Mouse (Mus musculus) megakaryocyte progenitor cell, adult 5-6 weeks (primary cell): ENCODE measurements around the gene Pdss2. TPM values are rescaled to one million over a fixed set of nuclear protein-coding genes. Genes with fewer than 3 reads are reported as not detected.
A peak's percentile ranks its signal among the peaks of the same experiment; 100 is the strongest.

Experiments
- ATAC-seq: replicated peaks from 2 replicates; pipeline ENCODE4 v1.8.0; 2016; ENCODE audit warnings: mild to moderate bottlenecking, moderate TSS enrichment, inconsistent platforms; ENCODE audit not compliant: poor library complexity
- total RNA-seq, 2 experiments: library from RNA; stranded (forward) in 1 of 2; stranded (reverse) in 1 of 2; fragments of 157-497, 149-512 nt in 1 of 2; fragments of 200-1000 nt in 1 of 2; gene quantifications; 2 replicates each; pipeline versions ENCODE4 v1.2.3 to v1.2.4; 2015 to 2017

Pdss2 gene
- total RNA-seq, 2 experiments from 2014 or later: 10.3 to 23.7 TPM

DNA sequence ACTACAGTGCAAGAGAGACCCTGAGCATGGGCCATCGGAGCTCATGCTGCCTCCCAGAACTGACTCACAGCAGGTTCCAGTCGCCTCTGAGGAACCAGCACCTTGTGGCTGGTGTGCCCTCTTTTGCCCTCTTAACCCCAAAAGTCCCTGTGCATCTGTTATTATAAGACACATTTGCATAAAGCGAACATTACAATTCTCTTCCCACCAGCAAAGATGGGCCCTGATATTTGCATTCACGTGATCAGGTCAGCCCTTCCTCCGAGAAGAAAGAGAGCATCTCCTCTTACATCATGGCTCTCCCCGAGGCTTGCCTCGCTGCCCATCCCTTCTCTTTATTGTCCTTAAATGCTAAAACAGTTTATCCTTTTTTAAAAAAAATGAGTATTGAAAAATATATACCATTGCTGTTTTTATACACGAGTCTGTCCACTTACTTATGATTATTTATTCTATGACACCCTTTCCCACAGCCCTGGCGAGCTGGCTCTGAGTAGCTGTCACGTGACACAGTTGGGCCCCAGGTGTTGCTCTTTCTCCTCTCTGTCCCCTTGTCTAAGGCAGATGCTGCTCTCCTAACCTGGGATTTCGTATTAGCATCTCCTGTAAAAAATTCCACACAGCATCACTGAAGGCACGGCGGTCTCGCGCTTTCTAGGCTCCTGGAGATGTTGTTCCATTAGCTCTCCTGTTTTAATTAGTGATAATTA, 200.9 kb downstream of the Pdss2 start:
- no peak for ATAC-seq

DNA sequence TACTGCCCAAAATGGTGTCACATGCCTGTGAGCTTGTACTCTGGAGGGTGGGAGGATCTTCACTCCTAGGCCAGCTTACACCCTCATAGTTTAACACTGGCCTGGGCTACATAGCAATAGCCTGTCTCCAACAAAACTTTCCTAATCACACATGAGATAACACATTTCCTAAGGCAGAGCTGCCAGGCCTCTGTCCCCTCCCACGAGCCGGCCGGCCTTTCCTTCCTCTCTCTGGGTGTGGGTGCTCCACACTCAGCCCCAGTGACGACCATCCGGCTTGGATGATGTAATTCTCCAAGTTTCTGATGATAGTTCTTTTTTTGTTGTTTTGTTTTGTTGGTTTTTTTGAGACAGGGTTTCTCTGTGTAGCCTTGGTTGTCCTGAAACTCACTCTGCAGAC, 203.3 kb downstream of the Pdss2 start:
- peak; percentile 97 for ATAC-seq

DNA sequence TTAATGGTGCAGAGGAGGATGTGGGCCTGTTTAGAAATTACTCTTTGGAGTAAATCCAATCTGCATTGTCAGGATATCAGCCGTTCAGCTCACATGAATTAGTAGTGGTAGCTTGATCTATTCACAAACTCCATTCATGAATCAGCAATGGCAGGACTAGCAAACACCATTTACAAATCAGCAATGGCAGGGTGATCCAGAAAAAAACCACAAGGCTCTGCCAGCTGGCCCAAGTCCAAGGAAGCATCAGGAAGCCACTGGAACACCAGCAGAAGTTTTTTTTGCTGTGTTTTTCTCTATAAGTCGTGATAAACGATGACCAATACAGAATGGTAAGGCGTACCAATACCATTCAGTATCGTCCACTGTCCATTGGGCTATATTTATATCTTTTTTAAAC, 209.3 kb downstream of the Pdss2 start:
- ATAC-seq: no peak

DNA sequence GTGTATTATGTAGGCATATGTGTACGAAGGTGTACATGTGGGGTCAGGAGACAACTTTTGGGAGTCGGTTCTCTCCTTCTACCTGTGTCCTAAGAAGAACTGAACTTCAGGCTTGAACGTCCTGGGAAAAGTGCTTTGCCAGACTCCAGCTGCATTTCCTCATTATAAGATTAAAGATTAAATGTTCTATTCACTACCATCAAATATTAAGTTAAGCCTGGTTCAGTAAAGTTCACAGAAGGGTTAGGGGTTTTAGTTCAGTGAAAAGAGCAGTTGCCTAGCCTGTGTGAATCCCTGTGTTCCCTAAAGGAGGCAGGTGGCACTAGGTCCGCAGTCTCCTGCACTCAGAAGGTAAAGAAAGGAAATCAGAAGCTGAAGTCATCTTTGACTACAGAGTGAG, 213.0 kb downstream of the Pdss2 start:
- no peak for ATAC-seq

DNA sequence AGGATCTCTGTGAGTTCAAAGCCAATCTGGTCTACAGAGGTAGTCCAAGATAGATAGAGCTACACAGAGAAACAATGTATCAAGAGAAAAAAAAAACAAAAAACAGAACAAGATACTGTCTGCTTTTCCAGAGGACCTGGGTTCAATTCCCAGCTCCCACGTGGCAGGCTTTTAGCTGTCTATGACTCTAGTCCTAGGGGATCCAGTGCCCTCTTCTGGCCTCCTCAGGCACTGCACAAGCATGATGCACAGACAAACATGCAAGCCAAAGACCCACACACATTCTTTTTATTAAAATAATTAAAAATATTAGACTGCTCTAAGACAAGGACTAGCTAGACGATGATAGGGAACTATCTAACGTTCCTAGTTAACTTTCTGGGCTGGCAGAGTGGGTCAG, 214.5 kb downstream of the Pdss2 start:
- ATAC-seq: no peak

DNA sequence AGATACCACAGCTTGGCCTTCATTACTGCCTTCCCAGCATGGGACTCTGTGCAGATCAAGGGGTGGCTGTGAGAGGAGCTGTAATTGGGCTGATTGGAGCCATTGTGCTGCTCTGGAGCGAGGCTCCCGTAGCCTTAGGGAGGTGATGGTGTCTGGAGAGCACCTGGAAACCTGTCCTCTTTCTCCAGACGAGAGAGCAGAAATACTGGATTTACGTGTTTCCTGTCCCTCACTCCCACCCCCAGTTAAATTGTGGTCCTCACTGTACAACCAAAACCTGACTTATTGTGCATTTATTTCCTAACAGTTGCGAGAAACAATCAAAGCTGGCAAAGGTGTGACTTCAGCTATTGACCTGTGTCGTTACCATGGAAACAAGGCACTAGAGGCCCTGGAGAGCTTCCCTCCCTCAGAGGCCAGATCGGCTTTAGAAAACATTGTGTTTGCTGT, 218.2 kb downstream of the Pdss2 start:
- ATAC-seq: no peak

DNA sequence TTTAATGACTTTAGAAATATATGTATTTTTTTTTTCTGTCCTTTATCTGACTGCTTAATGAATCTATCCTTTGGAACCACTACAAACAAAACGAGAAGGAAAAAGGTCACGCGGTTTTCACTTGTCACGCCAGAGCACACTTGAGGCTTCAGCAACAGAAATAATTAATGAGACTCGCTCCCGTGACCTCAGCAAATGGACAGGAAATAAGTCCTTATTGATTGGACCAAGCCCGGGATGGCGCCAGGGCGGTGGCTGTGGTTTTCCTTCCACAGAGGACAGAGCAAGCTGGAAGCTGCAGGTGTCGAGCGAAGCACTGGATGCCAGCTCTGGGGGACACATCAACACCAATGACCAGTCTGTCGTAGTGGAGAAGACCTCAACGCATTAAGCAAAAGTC, 218.8 kb downstream of the Pdss2 start:
- no peak for ATAC-seq

DNA sequence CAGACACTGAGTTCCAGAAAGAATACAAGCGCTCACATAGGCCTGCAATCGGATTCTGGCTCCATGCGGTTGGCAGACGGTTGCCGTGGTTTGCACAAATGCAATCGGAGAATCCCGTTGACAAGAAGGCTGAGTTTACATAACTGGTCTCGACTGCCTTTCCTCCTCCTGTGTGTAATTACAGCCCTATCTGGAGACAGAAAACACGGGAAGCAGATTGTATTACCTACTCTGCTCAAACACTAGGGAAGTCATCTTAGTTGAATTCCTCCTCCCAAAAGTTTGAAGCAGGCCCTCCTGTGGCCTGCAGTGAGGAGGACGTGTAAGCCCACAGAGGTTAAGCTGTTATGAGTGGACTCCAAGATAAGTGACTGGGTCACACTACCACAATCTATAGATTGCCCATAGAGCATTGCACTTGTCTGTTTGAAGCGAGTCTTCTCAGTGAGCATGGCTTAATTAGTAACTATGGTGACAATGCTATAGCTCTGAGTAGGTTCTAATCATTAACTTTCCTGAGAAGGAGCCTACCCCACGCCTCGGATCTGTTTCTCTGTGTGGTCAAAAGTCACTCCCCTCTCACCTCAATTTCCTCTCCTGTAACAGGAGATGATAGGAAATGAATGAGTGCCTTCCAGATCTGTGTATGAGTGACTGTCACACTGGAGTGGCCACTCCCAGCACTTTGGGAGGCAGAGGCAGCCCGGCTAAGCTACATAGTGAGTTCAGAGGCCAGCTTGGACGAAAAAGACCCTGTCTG, 219.9 kb downstream of the Pdss2 start:
- ATAC-seq: no peak

DNA sequence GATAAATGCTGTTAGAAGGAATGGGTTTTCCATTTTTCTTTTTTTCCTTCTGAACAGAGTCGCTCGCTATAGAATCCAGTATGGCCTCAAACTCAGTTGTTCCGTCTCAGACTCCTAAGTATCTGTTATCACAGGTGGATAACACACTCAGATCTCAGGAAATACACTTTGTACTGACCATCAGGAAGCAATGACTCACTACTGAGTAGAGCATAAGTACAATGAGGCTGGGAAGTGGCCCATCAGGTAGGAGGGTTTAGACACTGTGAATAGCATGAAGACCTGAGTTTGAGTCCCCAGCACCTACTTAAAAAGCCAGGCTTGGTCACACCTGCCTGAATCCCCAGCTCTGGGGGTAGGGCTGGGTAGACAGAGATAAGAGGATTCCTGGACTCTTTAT, 227.4 kb downstream of the Pdss2 start:
- ATAC-seq: no peak

DNA sequence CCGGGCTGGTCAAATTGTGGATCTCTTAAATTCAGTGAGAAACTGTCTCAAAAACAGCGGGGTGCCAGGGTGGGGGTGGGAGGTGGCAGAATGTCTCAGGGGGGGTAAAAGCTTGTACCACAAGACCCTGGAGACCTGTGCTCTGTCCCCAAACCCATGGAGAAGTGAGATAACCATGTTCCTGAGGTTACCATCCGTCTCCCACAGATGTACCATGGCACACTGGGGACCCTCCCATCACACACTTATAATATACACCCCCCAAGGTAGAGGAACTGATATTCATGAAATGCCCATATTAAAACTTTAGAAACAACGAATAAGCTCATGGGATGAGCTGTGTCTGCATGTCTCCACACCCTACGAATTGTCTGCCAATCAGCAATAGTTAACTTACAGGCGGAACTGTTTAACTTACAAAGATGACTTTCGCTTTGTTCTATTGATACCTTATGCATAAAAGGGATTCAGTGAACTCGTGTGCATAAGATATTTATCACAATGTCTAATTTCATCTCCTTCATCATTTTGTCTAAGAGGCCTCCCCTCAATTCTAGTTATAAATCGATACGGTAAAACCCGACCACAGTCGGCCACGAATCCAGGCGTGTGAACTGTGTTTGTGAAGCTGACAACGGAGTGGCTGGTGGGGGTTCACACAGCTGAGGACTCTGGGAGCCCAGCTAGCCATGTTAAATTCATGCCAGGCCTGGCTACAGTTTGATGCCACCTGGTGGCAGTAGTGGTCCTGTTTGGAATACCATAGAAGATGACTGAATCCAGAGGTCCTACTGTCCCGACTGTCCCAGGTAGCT, 230.8 kb downstream of the Pdss2 start:
- peak; percentile 95 for ATAC-seq

DNA sequence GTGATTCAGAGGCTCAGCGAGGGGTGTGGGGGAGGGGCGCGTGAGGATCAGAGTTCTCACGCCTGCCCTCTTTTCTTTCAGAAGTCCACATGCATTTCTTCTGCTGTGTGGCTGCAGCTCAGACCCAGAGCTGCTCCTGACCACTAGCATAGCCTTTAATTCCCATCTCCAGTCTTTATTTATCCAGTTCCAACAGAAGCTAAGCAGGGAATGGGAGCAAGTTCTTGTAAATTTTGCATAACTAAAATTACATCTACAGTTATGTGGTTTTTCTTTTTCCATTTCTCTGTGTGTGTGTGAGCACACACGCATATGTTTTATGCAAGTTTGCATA, 231.3 kb downstream of the Pdss2 start:
- ATAC-seq: no peak

DNA sequence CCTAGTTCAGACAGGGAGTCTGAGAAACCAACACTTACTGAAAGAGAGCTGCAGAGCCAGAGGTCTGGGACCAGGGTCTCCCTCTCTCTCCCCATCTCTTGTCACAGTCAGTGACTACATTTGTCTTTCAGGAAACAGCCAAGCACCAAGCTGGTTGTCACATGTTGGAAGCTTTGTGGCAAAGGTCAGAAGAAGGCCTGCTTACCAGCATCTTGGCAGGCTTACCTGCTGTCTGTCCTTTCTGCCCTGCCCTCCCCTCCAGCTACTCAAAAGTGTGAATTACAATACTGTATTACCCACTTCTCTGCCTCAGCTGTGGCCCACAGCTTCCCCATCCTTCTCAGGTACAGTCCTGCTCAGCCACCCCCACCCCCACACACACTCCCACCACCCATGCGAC, 232.9 kb downstream of the Pdss2 start:
- ATAC-seq: no peak

DNA sequence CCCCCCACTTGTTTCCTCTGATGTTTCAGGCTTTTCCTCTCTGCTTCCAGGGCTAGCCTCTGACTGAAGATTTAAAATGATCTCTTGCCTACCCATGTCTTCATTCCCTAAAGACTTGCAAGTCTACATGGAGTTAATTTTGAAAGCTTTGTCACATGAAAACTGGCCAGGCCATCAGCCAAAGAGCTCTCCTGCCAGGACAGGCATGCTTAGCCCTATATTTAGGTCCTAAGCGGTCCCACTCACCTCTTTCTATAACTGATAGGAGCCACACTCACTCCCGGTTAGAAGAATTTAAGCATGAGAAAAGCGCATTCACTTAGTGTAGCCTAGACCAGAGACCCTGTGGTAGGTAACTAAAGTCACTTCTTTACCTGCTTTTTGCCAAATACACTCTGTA, 233.4 kb downstream of the Pdss2 start:
- no peak for ATAC-seq

DNA sequence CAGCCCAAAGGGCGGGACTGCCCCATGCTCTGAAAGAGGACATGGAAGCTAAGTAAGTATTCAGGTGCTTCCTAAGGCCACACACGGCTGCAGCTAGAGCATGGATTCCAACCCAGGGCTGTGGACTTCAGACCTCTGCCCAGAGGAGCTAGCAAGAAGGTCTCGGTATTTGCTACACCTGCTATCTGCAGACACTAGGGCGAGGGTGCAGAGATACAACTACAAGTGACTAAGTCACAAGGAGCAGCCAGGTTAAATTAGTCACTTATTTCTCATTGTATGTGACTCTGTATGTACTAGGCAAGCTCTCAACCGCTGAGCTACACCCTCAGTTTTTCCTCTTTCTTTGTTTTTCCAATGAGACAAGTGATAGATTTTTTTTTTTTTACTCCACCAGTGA, 241.5 kb downstream of the Pdss2 start:
- ATAC-seq: no peak

DNA sequence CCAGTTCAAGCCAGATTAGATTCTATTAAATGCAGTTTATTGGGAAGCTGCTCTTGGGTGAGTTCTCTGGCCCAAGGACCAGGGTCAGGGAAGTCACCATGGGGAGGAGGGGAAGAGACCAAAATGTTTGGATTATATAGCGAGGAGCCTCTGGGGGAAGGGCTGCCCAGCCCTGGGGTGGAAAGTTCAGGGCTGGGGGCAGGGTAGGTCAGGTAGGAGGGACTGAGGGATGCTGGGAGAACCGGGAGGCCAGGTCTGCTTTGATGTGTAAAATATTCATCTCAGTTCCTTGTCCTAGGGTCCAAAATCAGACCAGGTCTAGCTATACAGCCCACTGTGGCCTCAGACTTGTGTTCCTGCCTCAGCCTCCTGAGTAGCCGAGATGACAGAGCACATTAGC, 241.9 kb downstream of the Pdss2 start:
- ATAC-seq: no peak

DNA sequence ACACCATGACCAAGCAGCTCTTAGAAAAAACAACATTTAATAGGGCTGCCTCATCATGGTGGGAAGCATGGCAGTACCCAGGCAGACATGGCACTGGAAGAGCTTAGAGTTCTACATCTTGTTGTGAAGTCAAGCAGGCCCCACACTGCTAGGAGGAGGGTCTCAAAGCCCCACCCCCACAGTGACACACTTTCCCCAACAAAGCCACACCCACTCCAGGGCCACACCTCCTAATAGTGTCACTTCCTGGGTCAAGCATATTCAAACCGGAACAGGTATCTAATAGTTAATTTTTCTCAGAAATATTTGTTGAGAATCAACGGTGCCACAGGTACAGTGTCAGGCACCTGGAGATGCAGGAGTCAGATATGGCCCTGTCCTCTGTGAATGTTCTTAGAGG, 244.9 kb downstream of the Pdss2 start:
- ATAC-seq: no peak

DNA sequence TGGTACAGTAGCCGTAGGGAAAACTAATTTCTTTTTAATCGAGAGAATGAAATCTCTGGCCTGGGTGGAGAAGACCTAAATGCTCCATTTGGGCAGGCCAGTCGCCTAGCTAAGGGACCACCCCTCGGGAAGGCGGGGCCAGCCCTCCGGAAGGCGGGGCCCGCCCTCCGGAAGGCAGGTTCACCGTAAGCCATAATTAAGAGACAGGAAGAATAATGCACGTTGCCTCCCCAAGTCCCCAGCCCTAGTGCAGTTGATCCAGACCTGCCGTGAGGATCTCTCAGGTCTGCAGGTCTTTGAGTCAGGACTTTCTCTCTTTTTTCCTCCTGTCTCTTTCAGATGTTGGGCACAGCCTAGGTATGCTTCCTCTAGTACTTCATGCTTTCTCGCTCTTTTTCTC, 246.4 kb downstream of the Pdss2 start:
- ATAC-seq: peak; percentile 87

DNA sequence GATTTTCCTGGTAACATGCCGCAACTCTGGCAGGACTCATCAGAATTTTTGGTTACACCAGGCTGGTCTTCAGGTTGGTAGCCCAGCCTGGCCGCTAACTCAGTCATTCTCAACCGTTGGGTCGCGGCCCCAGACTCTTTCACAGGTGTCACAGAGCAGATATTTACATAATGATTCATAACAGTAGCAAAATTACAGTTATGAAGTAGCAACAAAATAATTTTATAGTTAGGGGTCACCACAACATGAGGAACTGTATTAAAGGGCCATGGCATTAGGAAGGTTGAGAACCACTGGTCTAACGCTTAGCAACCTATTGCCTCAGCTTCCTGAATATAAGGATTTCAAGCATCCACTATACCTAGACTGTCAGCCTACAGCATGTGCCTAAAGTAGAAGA, 247.0 kb downstream of the Pdss2 start:
- ATAC-seq: no peak

DNA sequence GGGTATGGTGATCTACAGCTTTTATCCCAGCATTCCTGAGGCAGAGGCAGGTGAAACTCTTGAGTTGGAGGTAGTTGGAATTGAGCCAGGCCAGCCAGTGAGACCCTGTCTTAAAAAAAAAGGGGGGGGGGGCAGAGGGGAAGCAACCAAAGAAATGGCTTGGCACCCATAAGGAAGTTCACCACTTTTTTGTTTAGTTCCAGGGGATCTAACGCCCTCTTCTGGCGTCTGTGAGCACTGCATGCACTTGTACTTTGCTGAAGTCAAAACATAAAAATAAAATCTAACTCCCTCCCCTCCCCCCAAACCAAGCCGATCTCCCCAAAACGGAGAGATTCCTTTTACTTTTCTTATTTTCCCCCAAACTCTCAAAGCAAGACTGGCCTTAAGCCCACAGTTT, 254.1 kb downstream of the Pdss2 start:
- 0 out of 2 replicates have a peak, but pooled peaks have one; percentile 21 for ATAC-seq

DNA sequence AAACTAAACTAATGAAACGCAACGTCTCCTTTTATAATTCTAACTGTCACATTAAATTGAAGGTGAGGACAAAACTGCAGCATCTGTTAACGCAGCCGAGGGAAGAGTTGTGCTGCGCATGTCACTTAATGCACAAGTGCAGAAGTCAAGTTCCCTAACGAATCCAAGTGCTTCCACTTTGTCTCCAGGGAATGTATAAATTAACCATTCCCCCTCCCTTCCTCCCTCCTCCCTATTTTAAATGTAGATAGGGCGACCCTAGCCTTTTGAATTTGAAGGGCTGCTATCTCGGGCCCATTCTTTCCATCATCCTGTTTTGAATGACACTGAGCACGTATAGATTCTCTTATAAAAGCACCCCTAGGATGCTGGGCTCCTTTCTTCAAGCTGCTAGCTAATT, 256.2 kb downstream of the Pdss2 start:
- no peak for ATAC-seq

DNA sequence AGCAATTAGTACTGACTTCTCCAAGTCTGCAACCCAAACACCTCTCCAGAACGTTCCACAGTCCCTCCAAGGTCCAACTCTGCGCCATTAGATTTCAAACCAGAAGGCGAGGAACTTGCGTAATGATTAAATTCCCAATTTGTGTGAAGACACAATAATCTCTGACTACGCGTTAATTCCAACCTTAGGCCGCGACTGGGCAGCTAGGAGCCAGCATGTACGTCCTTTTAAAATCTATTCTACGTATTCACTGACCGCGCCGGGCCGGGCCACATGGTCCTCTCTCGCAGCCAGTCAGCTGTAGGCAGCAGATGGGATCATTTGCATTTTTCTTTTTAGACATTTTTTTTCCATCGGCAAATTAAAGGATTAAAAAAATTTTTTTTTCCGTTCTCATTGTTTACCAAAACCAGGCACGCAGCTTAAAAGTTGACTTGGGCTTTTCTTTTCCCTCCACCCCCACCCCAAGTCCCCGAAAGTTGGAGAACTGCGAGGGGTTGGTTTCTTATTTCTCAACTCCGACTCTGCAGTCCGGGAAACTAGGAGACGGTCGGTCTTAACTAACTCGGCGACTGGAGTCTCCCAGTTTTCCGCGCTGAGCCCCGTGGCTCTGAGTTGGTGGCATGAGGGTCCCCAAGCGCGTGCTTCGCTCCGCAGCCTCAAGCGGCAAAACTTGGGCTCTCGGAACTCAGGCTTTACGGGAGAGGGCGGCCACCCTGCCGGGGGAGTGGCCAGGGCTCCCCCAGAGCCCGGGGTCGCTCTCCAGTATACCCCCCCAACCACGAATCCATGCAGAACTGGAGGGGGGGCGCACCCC, 256.8 kb downstream of the Pdss2 start:
- peak; percentile 41 for ATAC-seq
